Mouse (Mus musculus) lung, embryonic 15.5 days (tissue): ENCODE data around the gene Tnxb. TPM values are rescaled to one million over a fixed set of nuclear protein-coding genes. Genes with fewer than 3 reads are reported as not detected.

Source experiments
- polyA plus RNA-seq: library from polyadenylated mRNA; unstranded; fragments of >200 nt; fragmentation: Nextera tagmentation; extraction: Ambion mirVana; gene quantifications from 2 replicates; pipeline ENCODE4 v1.2.1, GENCODE M21; 2015

Gene Tnxb
- polyA plus RNA-seq, 1 experiment from 2014 or later, result 0.77 TPM

Other genes with a start within 250 kb of the Tnxb start
- not detected in 2 replicates for gene Btnl4, start 193.2 kb upstream of the Tnxb start, polyA plus RNA-seq
- gene Btnl6, start 153.2 kb upstream of the Tnxb start, polyA plus RNA-seq, result not detected in 2 replicates
- 11.2 and 12.0 TPM in 2 replicates for gene Notch4, start 106.3 kb upstream of the Tnxb start, polyA plus RNA-seq
- 11.5 and 17.9 TPM in 2 replicates for gene Gpsm3, start 80.7 kb upstream of the Tnxb start, polyA plus RNA-seq
- 8.8 and 9.8 TPM in 2 replicates for gene Pbx2, start 79.3 kb upstream of the Tnxb start, polyA plus RNA-seq
- gene Ager, start 72.7 kb upstream of the Tnxb start, polyA plus RNA-seq, result 197 and 248 TPM in 2 replicates
- 122 and 124 TPM in 2 replicates for gene Rnf5, start 66.8 kb upstream of the Tnxb start, polyA plus RNA-seq
- 51.8 and 51.9 TPM in 2 replicates for gene Agpat1, start 66.3 kb upstream of the Tnxb start, polyA plus RNA-seq
- gene Egfl8, start 54.6 kb upstream of the Tnxb start, polyA plus RNA-seq, result 2.2 and 2.8 TPM in 2 replicates
- gene Ppt2, start 42.0 kb upstream of the Tnxb start, polyA plus RNA-seq, result 21.0 and 22.4 TPM in 2 replicates
- 0.16 and 0.46 TPM in 2 replicates for gene Prrt1, start 41.0 kb upstream of the Tnxb start, polyA plus RNA-seq
- gene Fkbpl, start 25.8 kb upstream of the Tnxb start, polyA plus RNA-seq, result 12.9 and 14.0 TPM in 2 replicates
- gene Atf6b, start 23.4 kb upstream of the Tnxb start, polyA plus RNA-seq, result 84.6 and 85.8 TPM in 2 replicates
- gene C4b, start 73.3 kb downstream of the Tnxb start, polyA plus RNA-seq, result 0.11 and 0.42 TPM in 2 replicates
- not detected in 2 replicates for gene Cyp21a1, start 134.0 kb downstream of the Tnxb start, polyA plus RNA-seq
- gene Stk19, start 166.4 kb downstream of the Tnxb start, polyA plus RNA-seq, result 32.7 and 33.7 TPM in 2 replicates
- gene Dxo, start 166.5 kb downstream of the Tnxb start, polyA plus RNA-seq, result 63.0 and 63.3 TPM in 2 replicates
- 50.8 and 54.0 TPM in 2 replicates for gene Skiv2l, start 179.7 kb downstream of the Tnxb start, polyA plus RNA-seq
- 92.6 and 95.7 TPM in 2 replicates for gene Nelfe, start 179.9 kb downstream of the Tnxb start, polyA plus RNA-seq
- gene Cfb, start 192.0 kb downstream of the Tnxb start, polyA plus RNA-seq, result 2.8 and 3.1 TPM in 2 replicates
- 2.6 and 2.7 TPM in 2 replicates for gene Zbtb12, start 208.9 kb downstream of the Tnxb start, polyA plus RNA-seq
- gene Gm20547, start 211.5 kb downstream of the Tnxb start, polyA plus RNA-seq, result not detected in 2 replicates
- 2.6 and 2.9 TPM in 2 replicates for gene C2, start 227.7 kb downstream of the Tnxb start, polyA plus RNA-seq
- gene Ehmt2, start 227.9 kb downstream of the Tnxb start, polyA plus RNA-seq, result 64.9 and 69.9 TPM in 2 replicates
- gene Slc44a4, start 243.9 kb downstream of the Tnxb start, polyA plus RNA-seq, result 0.94 and 1.5 TPM in 2 replicates